Mouse (Mus musculus) thymus, postnatal 0 days (tissue): ENCODE results near the gene Map3k19. TPM values are rescaled to one million over a fixed set of nuclear protein-coding genes. Genes with fewer than 3 reads are reported as not detected.

Experiments used
- DNase-seq: peaks from one replicate; pipeline ENCODE4 v3.0.0-alpha.2; 2015; ENCODE audit warnings: low spot score
- polyA plus RNA-seq: library from polyadenylated mRNA; unstranded; fragments of >200 nt; fragmentation: Nextera tagmentation; extraction: Ambion mirVana; gene quantifications from 2 replicates; pipeline ENCODE4 v1.2.1, GENCODE M21; 2015

Gene Map3k19
- polyA plus RNA-seq, 1 experiment from 2014 or later: 0.57 TPM

GRCm38 (mm10) chr1:127802916-127803315, 51.9 kb downstream of the Map3k19 start:
- no peak for DNase-seq

GRCm38 (mm10) chr1:127796752-127797151, 58.1 kb downstream of the Map3k19 start:
- DNase-seq: no peak

DNA sequence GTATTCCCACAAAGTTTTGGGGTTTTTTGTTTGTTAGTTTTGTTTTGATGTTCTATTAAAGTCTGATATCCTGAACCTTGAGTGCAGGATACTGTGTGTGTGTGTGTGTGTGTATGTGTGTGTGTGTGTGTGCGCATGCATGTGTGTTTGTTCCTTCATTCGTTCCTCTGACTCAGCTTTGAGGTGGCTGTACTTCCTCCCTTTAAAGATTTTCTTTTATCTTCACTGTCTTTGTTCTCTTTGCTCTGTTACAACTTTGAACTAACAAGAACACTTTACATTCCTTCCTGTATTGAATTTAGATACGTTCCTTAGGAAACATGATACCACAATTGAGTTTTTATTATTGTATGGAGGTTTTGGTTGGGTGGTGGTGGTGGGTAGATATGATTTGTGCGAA, 58.5 kb downstream of the Map3k19 start:
- DNase-seq: peak; percentile 74

DNA sequence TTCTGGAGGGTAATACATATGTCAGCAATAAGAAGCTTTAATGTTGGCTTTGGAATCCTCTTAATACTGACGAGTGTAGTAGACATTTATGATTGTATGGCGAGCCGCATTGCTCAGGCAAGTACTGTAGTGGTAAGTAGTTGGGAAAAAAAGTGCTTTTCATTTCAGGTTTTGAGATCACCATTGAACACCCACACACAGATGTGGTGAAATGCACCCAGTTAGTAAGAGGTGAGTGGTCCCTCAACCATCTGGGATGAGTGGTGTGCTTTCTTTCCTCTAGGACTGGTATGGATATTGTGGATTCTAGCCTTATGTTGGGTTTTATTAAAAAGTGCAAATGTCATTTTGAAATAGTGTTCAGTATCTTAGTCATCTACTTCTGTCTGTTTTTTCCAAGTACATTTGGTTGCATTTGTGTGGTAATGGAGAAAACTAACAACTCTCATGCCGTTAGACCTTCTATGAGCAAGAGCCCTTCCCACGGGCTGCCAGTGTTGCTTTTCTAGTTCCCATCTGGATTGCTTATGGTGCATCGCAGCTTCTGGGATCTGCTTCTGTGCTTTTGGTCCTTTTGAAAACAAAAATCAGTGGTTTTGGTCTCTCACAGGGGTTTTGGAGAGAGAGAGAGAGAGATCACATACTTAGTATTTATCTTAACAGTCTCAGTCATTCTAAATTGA, 59.6 kb downstream of the Map3k19 start:
- no peak for DNase-seq

GRCm38 (mm10) chr1:127793459-127793858, 61.4 kb downstream of the Map3k19 start:
- DNase-seq: no peak

DNA sequence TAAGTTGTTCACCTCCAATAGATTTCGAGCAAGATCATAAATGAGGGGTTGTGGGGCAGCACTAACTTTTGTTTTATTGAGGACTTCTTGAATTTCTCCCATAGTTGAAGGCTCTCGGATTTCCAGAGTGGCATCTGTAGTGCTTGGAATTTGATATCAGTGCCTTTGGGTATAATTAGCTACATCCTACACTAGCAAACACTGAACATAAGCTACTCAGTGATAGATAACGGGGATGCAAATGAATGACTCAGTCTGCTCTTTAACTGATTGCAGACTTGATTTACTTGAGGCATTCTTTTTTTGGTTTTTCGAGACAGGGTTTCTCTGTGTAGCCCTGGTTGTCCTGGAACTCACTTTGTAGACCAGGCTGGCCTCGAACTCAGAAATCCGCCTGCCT, 65.9 kb downstream of the Map3k19 start:
- DNase-seq: no peak

DNA sequence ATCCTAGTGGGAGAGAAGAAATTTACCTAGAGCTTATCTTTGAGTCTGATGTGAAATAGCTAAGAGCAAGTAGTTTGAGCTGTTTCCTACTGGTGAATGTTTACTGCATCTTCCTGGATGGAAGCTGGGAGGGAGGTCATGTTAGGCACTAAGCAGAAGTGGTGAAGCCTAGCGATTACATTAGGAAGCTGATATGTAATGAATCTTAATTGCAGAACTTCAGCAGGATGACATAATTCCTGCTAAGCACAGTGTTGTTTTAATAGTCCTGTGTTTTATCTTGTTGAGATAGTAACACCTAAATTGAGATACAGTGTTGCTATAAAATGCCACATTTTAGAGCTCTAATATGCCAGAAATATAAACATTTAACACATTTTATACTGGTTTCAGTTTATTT, 68.9 kb downstream of the Map3k19 start:
- DNase-seq: no peak

- DNase-seq: no peak
Observed at GRCm38 (mm10) chr1:127783862-127784261, 71.0 kb downstream of the Map3k19 start.

GRCm38 (mm10) chr1:127780849-127781248, 74.0 kb downstream of the Map3k19 start:
- DNase-seq: no peak

- no peak for DNase-seq
Observed at GRCm38 (mm10) chr1:127780142-127780541, 74.7 kb downstream of the Map3k19 start.

DNA sequence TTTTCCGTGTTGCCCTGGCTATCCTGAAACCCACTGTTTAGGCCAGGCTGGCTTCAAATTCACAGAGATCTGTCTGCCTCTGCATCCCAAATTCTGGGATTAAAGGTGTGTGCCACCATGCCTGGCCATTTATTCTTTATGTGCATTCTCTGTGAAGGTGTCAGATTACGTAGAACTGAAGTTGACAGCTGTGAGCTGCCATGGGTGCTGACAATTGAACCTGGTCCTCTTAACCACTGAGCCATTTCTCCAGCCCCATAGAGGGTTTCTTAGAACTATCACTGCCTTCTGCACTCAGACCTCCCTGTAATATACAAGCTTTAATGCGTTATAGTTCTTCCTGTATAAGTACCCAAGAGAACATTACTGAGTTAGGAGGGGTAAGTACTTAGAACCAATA, 76.2 kb downstream of the Map3k19 start:
- no peak for DNase-seq

GRCm38 (mm10) chr1:127776246-127776645, 78.6 kb downstream of the Map3k19 start:
- DNase-seq: no peak

- DNase-seq: no peak
Observed at GRCm38 (mm10) chr1:127775206-127775720, 79.6 kb downstream of the Map3k19 start.

DNA sequence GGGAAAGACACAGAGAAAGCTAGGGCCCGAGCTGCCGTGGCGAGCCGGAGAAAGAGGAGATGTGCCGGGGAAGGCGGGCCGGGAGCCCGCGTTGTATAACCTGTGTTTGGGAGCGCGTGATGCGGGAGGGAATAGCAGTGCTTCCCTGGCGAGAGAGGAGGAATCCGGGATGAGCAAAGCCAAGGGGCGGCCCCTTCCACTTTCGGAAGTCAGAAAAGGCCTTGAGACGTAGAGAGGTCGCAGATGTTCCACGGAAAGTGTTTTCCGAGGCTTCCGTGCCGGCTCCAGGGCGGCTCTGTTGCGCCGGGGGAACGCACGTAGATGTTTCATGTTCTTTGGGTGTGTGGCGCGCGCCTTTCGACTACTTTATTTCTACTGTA, 80.3 kb downstream of the Map3k19 start:
- peak; percentile 48 for DNase-seq

DNA sequence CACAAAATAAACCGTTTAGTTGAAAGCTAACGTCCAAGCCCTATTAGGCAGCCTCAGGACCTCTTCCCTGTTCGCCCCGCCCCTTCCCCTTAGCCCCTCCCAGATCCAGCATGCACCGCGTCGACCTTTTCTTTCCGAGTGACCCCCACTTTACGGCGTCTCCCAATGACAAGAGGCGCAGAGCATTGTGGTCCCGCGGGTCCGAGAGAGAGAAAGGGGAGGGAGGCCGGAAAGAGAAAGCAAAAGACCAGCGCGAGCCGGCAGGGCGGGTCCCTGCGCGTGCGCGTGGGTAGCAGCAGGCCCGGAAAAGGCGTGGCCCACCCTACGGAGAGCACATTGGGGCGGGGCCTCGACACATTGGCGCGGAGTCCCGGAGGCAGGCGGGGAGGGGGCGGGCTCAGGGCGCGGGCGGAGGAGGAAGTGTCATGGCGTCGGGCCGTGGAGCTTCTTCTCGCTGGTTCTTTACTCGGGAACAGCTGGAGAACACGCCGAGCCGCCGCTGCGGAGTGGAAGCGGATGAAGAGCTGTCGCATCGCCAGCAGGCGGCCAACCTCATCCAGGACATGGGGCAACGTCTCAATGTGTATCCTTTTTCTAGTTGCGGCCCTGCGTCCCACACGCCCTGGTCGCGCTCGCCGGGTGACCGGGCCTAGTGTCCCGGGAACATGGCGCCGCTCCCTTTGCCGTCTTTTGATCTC, 80.9 kb downstream of the Map3k19 start, which contains the start of gene Ccnt2:
TSS of gene Ccnt2 (plus strand) at position 362 of the 698 bp plus-strand sequence.
- DNase-seq: peak; percentile 100

DNA sequence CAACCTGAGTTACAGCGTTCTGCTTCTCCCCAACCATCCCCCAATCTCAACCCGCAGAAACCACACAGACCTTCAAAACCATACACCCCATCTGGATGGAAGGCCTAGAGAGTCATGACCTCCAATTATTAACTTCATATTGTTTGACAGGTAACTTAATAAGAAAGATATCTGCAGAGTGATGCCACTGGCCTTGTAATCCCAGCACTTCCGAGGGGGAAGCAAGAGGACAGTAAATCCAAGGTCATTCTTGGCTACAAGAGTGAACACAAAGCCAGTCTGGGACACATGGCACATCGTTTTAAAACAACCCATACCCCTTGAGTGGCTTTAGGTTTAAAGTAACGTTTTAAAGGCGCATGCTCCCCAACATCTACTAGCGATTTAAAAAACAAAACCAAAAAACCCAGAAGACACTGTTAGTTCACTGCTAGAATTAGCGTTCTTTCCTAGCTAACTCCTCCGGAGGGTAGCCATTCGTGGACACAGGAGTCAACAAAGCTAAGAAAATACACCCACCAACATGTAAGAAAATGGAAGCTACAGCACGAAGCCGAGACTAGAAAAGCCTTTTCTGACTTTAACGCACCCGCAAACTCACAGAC, 81.5 kb downstream of the Map3k19 start:
- no peak for DNase-seq

DNA sequence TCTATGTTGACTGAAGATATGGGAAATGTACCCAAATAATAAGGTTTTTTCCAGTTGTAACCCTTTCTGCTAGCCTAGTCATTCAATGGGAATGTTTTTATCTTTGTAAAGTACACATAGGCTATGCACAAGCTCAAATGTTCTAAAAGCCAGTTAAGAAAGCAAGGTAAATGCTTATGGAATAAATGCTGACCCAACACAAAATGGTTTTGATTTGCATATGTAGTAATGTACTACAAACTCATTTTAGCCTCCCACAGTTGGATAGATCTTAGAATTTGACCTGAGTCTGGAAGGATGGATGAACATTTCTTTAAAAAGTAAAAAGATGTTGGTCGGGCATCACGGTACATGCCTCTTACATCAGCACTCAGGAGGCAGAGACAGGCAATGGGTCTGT, 88.1 kb downstream of the Map3k19 start:
- DNase-seq: no peak

DNA sequence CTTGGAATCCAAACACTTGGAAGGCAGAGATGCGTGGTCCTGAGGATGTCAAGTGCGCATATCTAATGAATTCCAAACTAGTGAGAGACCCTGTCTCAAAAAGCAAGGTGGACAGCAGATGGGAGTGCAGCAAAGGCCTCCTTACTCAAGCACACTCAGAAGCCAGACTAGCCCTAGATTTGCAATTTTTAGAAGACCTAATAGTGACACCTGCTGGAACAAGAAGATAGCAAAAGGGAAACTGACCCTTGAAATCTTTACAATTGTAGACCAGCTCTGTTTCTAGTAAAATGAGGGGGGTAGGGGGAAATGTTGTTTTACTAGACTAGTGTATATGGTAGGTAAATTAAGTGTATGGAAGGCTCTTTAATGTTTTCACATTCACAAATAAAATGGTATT, 89.4 kb downstream of the Map3k19 start:
- DNase-seq: peak; percentile 8
